Mouse (Mus musculus) cerebellum, postnatal 36 days (tissue): ENCODE results near the gene Sprr2e.

Experiments used
- DNase-seq, 2 experiments: peaks; one replicate each; pipeline ENCODE4 v3.0.0; 2021 to 2022; ENCODE audit warnings: mixed read lengths in 2 of 2

Gene Sprr2e

GRCm38 (mm10) chr3:92351843-92352242, at the start of gene Sprr2e:
Gene Sprr2e, plus strand, starts transcription at chr3:92352143.
- DNase-seq: no peak

GRCm38 (mm10) chr3:92307406-92307805, 44.5 kb upstream of the Sprr2e start:
- DNase-seq: no peak

- no peak for DNase-seq
Measured at GRCm38 (mm10) chr3:92316320-92316719, 35.6 kb upstream of the Sprr2e start, which contains the start of gene Sprr2b. Gene Sprr2b, plus strand, starts transcription at chr3:92316620.

GRCm38 (mm10) chr3:92317384-92317783, 34.6 kb upstream of the Sprr2e start:
- DNase-seq: no peak

- no peak for DNase-seq
Measured at GRCm38 (mm10) chr3:92336278-92336677, 15.7 kb upstream of the Sprr2e start.

GRCm38 (mm10) chr3:92338840-92339239, 13.1 kb upstream of the Sprr2e start, which contains the start of gene Sprr2d:
Gene Sprr2d, plus strand, starts transcription at chr3:92339140.
- DNase-seq: no peak

- no peak for DNase-seq
Measured at GRCm38 (mm10) chr3:92361619-92362018, 9.7 kb downstream of the Sprr2e start.

- DNase-seq: no peak
Measured at GRCm38 (mm10) chr3:92364887-92365286, 12.9 kb downstream of the Sprr2e start, which contains the start of gene Sprr2f. Gene Sprr2f, plus strand, starts transcription at chr3:92365187.

- no peak for DNase-seq
Measured at GRCm38 (mm10) chr3:92373613-92374012, 21.7 kb downstream of the Sprr2e start.

GRCm38 (mm10) chr3:92385385-92385784, 33.4 kb downstream of the Sprr2e start, which contains the start of gene Sprr2h:
Gene Sprr2h, plus strand, starts transcription at chr3:92385685.
- no peak for DNase-seq

GRCm38 (mm10) chr3:92394301-92394700, 42.4 kb downstream of the Sprr2e start:
- no peak for DNase-seq
